Mouse (Mus musculus) heart, adult 8-10 months (tissue): ENCODE data around the gene Wdr41. TPM values are rescaled to one million over a fixed set of nuclear protein-coding genes. Genes with fewer than 3 reads are reported as not detected.
A peak's percentile ranks its signal among the peaks of the same experiment; 100 is the strongest.

Source experiments
- DNase-seq: peaks from one replicate; pipeline ENCODE4 v3.0.0; 2022; ENCODE audit warnings: low spot score
- total RNA-seq, 4 experiments: library from RNA; stranded (reverse); gene quantifications; 2 replicates each; pipeline ENCODE4 v1.2.4; 2022

The Wdr41 gene
- 10 to 100 TPM; 17.7 to 20.3 (median 19.6) TPM for total RNA-seq

- peak; percentile 84 for DNase-seq
These were observed at the start of gene Wdr41 for GRCm38 (mm10) chr13:94976219-94977186. TSS of gene Wdr41 (plus strand) at chr13:94976344.

- no peak for DNase-seq
These were observed 48.1 kb upstream of the Wdr41 start for GRCm38 (mm10) chr13:94928086-94928485.

DNA sequence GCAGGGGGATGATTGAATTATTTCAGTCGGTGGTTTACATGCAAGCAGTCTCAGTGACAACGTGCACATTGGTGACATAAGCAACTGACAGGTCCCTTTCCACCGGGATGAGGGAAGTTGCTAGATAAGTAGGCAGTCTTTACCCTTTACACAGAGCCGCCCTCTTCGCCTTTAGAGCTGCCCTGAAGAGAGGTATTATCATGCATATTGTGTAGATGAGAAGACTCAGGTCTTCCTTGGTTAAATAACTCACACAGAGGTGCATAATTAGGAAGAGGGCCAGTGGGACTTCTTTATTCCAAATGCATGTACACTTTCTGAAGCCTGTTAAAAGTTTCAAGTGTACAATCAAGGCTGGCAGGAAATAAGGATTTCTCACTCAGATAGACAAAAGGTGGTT, 37.7 kb upstream of the Wdr41 start:
- no peak for DNase-seq

- no peak for DNase-seq
These were observed 36.0 kb upstream of the Wdr41 start for GRCm38 (mm10) chr13:94940104-94940503.

- DNase-seq, result peak; percentile 33
These were observed 34.9 kb upstream of the Wdr41 start for GRCm38 (mm10) chr13:94941230-94941629.

GRCm38 (mm10) chr13:94955941-94956340, 20.2 kb upstream of the Wdr41 start:
- DNase-seq, result no peak

- no peak for DNase-seq
These were observed 18.2 kb upstream of the Wdr41 start for GRCm38 (mm10) chr13:94957965-94958364.

DNA sequence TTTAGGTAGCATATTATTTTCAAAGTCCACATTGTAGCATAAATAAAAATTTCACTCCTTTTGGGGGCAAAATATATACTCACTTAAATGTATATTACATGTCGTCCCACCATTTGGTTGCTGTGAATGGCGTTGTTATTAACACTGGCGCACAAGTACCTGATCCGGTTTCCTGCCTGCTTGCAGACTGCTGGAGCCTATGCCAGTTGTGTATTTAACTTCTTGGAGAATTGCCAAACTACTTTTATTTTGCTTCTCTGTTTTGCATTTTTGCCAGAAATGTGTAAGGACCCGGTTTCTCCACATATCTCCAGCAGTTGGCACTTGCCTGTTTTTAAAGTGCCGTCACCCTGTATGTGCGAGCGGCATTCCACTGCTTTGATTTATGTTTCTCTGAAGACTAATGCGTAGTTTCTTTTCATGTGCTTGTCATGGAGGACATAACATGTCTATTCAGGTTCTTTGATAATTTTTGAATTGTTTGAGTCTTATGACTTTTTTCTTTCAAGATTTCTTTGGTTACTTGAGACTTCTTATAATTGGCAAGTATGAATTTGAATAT, 6.1 kb upstream of the Wdr41 start:
- no peak for DNase-seq

DNA sequence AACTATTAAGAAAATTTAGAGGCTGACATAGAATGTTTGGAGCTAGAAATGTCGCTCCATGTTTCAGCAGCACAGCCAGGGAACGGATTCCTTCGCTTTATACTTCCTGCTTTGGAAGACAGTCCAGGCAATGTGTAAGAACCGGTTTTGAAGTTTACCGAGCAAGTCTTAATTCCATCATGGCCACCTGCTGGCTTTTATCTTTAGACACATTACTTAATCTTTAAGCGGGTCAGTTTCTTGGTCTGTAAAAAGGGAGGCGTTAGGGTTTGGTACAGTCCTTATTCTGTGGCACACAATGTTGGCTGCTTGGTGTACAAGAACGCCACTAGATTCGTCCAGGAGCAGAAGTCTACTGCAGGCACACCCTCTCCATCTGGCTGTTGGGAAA, 321 bp upstream of the Wdr41 start:
- no peak for DNase-seq

GRCm38 (mm10) chr13:94979081-94979480, 2.9 kb downstream of the Wdr41 start:
- no peak for DNase-seq

GRCm38 (mm10) chr13:94990516-94990915, 14.4 kb downstream of the Wdr41 start:
- DNase-seq, result no peak

GRCm38 (mm10) chr13:95007281-95007680, 31.1 kb downstream of the Wdr41 start:
- no peak for DNase-seq

DNA sequence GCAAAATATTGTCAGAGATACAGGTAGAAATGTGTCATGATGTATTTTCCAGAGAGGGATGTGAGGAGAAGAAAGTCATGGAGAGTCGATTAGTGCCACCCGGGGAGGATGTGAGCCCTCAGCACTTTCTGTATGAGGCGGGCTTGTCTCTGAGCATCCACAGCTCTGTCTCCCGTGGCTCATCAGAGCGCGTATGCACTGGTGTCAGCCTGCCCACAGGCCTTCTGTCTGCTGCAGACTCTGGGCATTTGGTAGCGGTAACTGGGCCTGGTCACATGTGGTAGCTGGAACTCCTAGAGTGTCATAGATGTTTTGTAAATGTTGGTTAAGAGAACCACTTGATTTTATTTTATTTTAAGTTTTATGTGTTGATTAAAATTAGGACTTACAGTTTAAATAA, 33.1 kb downstream of the Wdr41 start:
- no peak for DNase-seq

DNA sequence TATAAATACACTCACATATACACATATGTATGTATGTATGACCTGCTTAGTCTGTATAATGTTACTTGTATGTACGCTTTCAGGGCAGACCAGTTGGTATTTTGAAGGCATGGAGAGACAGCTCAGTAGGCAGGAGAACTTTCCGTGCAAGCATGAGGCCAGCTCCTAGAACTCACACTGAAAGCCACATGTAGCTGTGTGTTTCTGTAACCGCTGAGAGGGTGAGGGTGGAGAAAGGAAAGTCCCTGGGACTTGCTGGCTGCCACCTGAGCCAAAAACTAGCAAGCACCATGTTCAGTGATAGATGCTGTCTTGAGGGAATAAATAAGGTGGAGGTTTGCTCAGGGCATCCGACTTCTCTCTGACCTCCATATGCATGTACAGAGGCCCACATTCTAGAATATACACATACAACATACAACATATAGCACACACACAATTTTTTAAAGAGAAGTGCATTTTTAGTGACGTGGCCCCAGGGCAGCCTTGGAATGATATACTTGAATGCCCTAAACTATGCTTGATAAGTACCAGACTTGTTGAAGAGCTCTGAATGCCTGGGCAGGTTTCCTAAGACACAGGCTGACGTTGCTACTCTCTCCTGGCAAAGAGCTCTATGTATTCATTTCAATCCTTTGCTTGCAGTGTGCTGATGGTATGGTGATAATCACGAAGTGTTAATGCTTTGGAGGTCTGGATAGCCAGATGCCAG, 35.6 kb downstream of the Wdr41 start:
- no peak for DNase-seq

DNA sequence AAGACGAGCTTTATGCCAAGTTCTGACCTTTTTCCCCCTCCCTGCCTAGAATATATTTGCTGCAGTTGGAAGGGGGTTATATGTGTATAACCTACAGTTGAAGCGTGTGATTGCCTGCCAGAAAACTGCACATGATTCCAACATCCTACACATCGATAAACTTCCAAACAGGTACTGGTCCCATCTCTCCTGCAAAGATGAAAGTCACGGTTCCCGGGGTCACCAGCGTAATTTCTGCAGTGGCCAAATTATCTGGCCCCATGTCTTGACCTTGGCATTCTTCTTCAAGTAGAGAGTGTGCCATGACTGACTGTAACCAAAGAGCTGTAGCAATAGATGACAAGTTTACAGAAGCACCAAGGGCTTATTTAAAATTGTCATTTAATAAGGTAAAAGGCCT, 41.1 kb downstream of the Wdr41 start:
- no peak for DNase-seq

GRCm38 (mm10) chr13:95017916-95018315, 41.8 kb downstream of the Wdr41 start:
- no peak for DNase-seq

DNA sequence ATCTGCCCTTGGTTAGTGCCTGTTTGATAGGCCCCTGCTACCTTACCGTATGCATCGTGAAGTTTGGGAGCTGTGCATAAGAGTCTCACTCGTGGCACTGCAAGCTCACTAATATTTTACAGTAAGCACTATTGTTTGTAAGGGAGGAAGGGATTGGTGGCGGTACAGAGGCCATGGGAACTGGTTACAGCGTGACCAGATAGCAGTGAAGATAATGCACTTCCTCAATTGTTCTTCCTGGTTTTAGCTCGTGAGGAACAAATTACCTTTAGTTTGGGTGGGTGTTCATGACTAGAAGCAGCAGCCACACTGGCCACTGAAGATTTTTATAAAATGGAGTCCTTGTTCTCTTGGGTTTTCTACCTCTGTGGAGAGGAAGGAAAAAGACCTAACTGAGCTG, 43.2 kb downstream of the Wdr41 start:
- DNase-seq, result no peak

- no peak for DNase-seq
These were observed 44.1 kb downstream of the Wdr41 start for GRCm38 (mm10) chr13:95020216-95020615.

DNA sequence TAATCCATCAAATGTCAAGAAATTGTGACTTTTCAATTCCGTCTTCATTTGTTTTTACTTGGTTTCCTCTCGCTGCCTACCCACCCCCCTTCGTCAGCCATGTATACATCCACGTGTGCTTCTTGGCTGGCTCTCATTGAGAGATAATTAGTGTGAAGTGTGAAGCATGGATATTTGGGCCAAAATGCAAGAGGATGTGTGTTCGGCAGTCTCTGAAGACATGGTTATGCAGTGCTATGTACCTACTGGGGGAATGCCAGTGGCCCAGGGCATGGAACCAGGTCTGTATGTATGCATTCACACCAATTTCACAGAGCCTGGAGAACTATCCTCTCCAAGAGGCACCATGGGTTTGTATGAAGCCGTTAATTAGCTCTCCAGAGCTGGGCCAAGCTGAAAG, 54.7 kb downstream of the Wdr41 start:
- DNase-seq, result no peak

- DNase-seq, result no peak
These were observed 56.1 kb downstream of the Wdr41 start for GRCm38 (mm10) chr13:95032127-95032831.

DNA sequence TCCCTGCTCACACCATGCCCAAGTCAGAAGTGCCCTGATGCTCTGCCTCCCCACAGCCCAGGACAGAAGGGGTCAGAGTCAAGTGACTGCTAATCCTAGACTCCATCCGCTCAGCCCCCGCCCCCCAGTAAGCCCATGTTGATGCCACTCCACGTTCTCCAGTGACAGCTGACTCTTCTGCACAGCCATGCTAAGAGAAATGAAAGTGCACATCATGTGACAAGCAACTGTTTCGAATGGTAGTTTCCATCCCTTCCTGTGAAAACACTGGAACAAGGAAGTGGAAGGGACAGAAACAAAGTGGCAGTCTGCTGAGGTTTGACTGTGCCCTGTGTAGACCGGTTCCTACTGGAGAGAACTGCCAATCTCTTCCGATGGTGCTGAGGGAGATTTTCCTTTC, 56.8 kb downstream of the Wdr41 start:
- DNase-seq, result no peak

GRCm38 (mm10) chr13:95034094-95034493, 58.0 kb downstream of the Wdr41 start:
- DNase-seq, result no peak
